Mouse (Mus musculus) monocyte, adult 5-6 weeks (primary cell): ENCODE data around the gene Mlf2. TPM values are rescaled to one million over a fixed set of nuclear protein-coding genes. Genes with fewer than 3 reads are reported as not detected.

Experiments used
- ATAC-seq: fragments of 153-309, 156-312 bp; replicated peaks from 2 replicates; pipeline ENCODE4 v1.8.0; 2017; ENCODE audit warnings: mild to moderate bottlenecking; ENCODE audit not compliant: low TSS enrichment, insufficient number of reproducible peaks, severe bottlenecking, poor library complexity, low FRiP score
- total RNA-seq: library from RNA; stranded (forward); fragments of 200-1000, 200-491, 200-594 nt; gene quantifications from 3 replicates; pipeline ENCODE4 v1.2.3, GENCODE M21; 2017

The Mlf2 gene
- total RNA-seq, 1 experiment from 2014 or later: 56.4 TPM

- no peak for ATAC-seq
These were observed 34.6 kb downstream of the Mlf2 start for GRCm38 (mm10) chr6:124965747-124966146.

- ATAC-seq: no peak
These were observed 35.4 kb downstream of the Mlf2 start for GRCm38 (mm10) chr6:124966466-124967118.

GRCm38 (mm10) chr6:124967766-124968165 is 36.6 kb downstream of the Mlf2 start:
- no peak for ATAC-seq

Other genes starting within 250 kb of the Mlf2 start
- gene Emg1, start 219.2 kb upstream of the Mlf2 start, total RNA-seq: 82.8 to 125 TPM (median 86.6 TPM) in 3 replicates
- gene Phb2, start 219.1 kb upstream of the Mlf2 start, total RNA-seq: 123 to 138 TPM (median 126 TPM) in 3 replicates
- 1,360 to 1,911 TPM (median 1,427 TPM) in 3 replicates for gene Ptpn6, start 192.7 kb upstream of the Mlf2 start, total RNA-seq
- gene Grcc10, start 190.0 kb upstream of the Mlf2 start, total RNA-seq: 150 to 174 TPM (median 165 TPM) in 3 replicates
- 0.19 to 0.43 TPM in 2 of 3 replicates, not detected in the other for gene Gm45234, start 175.4 kb upstream of the Mlf2 start, total RNA-seq
- gene Atn1, start 174.9 kb upstream of the Mlf2 start, total RNA-seq: 1.5 to 6.2 TPM in 2 of 3 replicates, not detected in the other
- gene Eno2, start 161.7 kb upstream of the Mlf2 start, total RNA-seq: not detected in 3 replicates
- gene Lrrc23, start 151.7 kb upstream of the Mlf2 start, total RNA-seq: 2.2 TPM in 1 of 3 replicates, not detected in the others
- 8.2 to 11.2 TPM (median 10.4 TPM) in 3 replicates for gene Spsb2, start 122.7 kb upstream of the Mlf2 start, total RNA-seq
- gene Tpi1, start 117.1 kb upstream of the Mlf2 start, total RNA-seq: 71.9 to 103 TPM (median 88.6 TPM) in 3 replicates
- gene Usp5, start 101.9 kb upstream of the Mlf2 start, total RNA-seq: 34.6 to 45.5 TPM (median 35.5 TPM) in 3 replicates
- gene Cdca3, start 101.8 kb upstream of the Mlf2 start, total RNA-seq: 0.32 to 5.8 TPM in 2 of 3 replicates, not detected in the other
- 0.19 TPM in 1 of 3 replicates, not detected in the others for gene Gnb3, start 91.1 kb upstream of the Mlf2 start, total RNA-seq
- 0.39 TPM in 1 of 3 replicates, not detected in the others for gene P3h3, start 73.6 kb upstream of the Mlf2 start, total RNA-seq
- gene Gpr162, start 67.4 kb upstream of the Mlf2 start, total RNA-seq: 0.38 TPM in 1 of 3 replicates, not detected in the others
- 3.1 to 5.2 TPM (median 4.0 TPM) in 3 replicates for gene Cd4, start 43.2 kb upstream of the Mlf2 start, total RNA-seq
- gene Lag3, start 19.7 kb upstream of the Mlf2 start, total RNA-seq: 0.68 TPM in 1 of 3 replicates, not detected in the others
- gene Ptms, start 11.3 kb upstream of the Mlf2 start, total RNA-seq: 89.3 to 145 TPM (median 115 TPM) in 3 replicates
- 7.6 to 25.6 TPM (median 21.5 TPM) in 3 replicates for gene Cops7a, start 34.2 kb downstream of the Mlf2 start, total RNA-seq
- gene Pianp, start 65.3 kb downstream of the Mlf2 start, total RNA-seq: not detected in 3 replicates
- gene Zfp384, start 77.8 kb downstream of the Mlf2 start, total RNA-seq: 26.0 to 44.7 TPM (median 28.6 TPM) in 3 replicates
- 118 to 132 TPM (median 119 TPM) in 3 replicates for gene Ing4, start 108.4 kb downstream of the Mlf2 start, total RNA-seq
- gene Acrbp, start 118.3 kb downstream of the Mlf2 start, total RNA-seq: 5.5 to 20.2 TPM (median 8.3 TPM) in 3 replicates
- 3.1 to 8.7 TPM (median 3.6 TPM) in 3 replicates for gene Lpar5, start 136.5 kb downstream of the Mlf2 start, total RNA-seq
- 275 to 395 TPM (median 283 TPM) in 3 replicates for gene Chd4, start 164.6 kb downstream of the Mlf2 start, total RNA-seq
- gene Nop2, start 200.5 kb downstream of the Mlf2 start, total RNA-seq: 15.9 to 23.8 TPM (median 23.2 TPM) in 3 replicates
- 15.5 to 29.7 TPM (median 16.2 TPM) in 3 replicates for gene Iffo1, start 213.9 kb downstream of the Mlf2 start, total RNA-seq
- 353 to 432 TPM (median 359 TPM) in 3 replicates for gene Gapdh, start 235.1 kb downstream of the Mlf2 start, total RNA-seq